Mouse (Mus musculus): ENCODE results near the gene Knop1. TPM values are rescaled to one million over a fixed set of nuclear protein-coding genes. Genes with fewer than 3 reads are reported as not detected.

Knop1 gene
- polyA plus RNA-seq, 1 experiment from 2014 or later = 122 TPM

GRCm38 (mm10) chr7:118887303-118888055, 31.4 kb upstream of the Knop1 start:
- no peaks in the 10 kb centered on the region for H3K9me3 ChIP-seq (replicated peaks; ENCODE audit: control insufficient read depth, low read length)
- DNase-seq (ENCODE audit: low spot score) (no peak), ATAC-seq (replicated peaks; ENCODE audit: insufficient number of reproducible peaks, low FRiP score, low TSS enrichment, low read depth) (peak; percentile 58; the same call in 1 of the 2 replicates)
- H3K27me3 ChIP-seq (ENCODE audit: control insufficient read depth, insufficient read depth, low read length) = no peaks in the 10 kb centered on the region
- H3K27ac ChIP-seq (replicated peaks; ENCODE audit: low read depth, low read length) = no peak overlapping the region
- no peak overlapping the region for H3K4me3 ChIP-seq (ENCODE audit: low read depth, low read length)
- H3K9ac ChIP-seq (replicated peaks; ENCODE audit: low read length) = no peak overlapping the region
- 29% methylated on average over 6 of the region's 6 CpGs for WGBS
- no peaks in the 10 kb centered on the region for H3K4me1 ChIP-seq (ENCODE audit: control insufficient read depth, insufficient read depth, low read length)
- no peaks in the 10 kb centered on the region for H3K36me3 ChIP-seq (replicated peaks; ENCODE audit: control insufficient read depth, insufficient read depth, low read depth, low read length)
- no peak overlapping the region for H3K4me2 ChIP-seq (ENCODE audit: low read depth, low read length)

- no peak for ATAC-seq (replicated peaks; ENCODE audit: insufficient number of reproducible peaks, low FRiP score, low TSS enrichment, low read depth)
- H3K9me3 ChIP-seq (replicated peaks; ENCODE audit: control insufficient read depth, low read length) = no peaks in the 10 kb centered on the region
- 78% methylated on average over 4 of the region's 4 CpGs for WGBS
Measured at GRCm38 (mm10) chr7:118884969-118885368, 28.9 kb upstream of the Knop1 start.

DNA sequence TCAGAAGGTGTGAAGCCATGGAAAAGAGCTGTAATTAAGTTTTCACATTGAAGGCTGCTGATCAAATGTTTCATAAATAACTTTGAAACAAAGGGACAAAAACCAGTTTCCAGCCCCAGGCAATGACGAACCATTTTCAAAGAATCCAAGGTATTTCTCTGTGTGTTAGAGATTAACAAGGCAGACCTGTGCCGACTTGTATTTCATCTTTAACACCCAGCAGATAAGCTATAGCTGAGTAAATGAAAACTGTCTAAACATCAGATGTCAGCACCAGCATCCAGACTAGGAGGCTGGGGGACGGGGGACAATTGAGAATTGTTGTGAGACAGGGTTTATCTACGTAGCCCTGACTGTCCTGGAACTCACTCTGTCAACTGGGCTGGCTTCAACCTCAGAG, 27.9 kb upstream of the Knop1 start:
- WGBS = 74% methylated on average over 4 of the region's 4 CpGs
- Histone ChIP-seq H3K9ac (replicated peaks; ENCODE audit: low read length) (no peak overlapping the region), H3K36me3 (replicated peaks; ENCODE audit: control insufficient read depth, insufficient read depth, low read depth, low read length) (no peaks in the 10 kb centered on the region), H3K27ac (replicated peaks; ENCODE audit: low read depth, low read length) (no peak overlapping the region), H3K27me3 (ENCODE audit: control insufficient read depth, insufficient read depth, low read length) (no peaks in the 10 kb centered on the region), H3K4me3 (ENCODE audit: low read depth, low read length) (no peak overlapping the region), H3K4me2 (ENCODE audit: low read depth, low read length) (no peak overlapping the region), H3K9me3 (replicated peaks; ENCODE audit: control insufficient read depth, low read length) (no peaks in the 10 kb centered on the region), H3K4me1 (ENCODE audit: control insufficient read depth, insufficient read depth, low read length) (no peaks in the 10 kb centered on the region)
- no peak for ATAC-seq (replicated peaks; ENCODE audit: insufficient number of reproducible peaks, low FRiP score, low TSS enrichment, low read depth)
- peak; percentile 35 for DNase-seq (ENCODE audit: low spot score)

More at GRCm38 (mm10) chr7:118884969-118885368, 28.9 kb upstream of the Knop1 start:
- H3K4me2 ChIP-seq (ENCODE audit: low read depth, low read length) = no peak overlapping the region
- no peaks in the 10 kb centered on the region for H3K27me3 ChIP-seq (ENCODE audit: control insufficient read depth, insufficient read depth, low read length)
- no peak for DNase-seq (ENCODE audit: low spot score)
- H3K36me3 ChIP-seq (replicated peaks; ENCODE audit: control insufficient read depth, insufficient read depth, low read depth, low read length) = no peaks in the 10 kb centered on the region
- no peak overlapping the region for H3K9ac ChIP-seq (replicated peaks; ENCODE audit: low read length)
- H3K4me1 ChIP-seq (ENCODE audit: control insufficient read depth, insufficient read depth, low read length) = no peaks in the 10 kb centered on the region
- no peak overlapping the region for H3K27ac ChIP-seq (replicated peaks; ENCODE audit: low read depth, low read length)
- H3K4me3 ChIP-seq (ENCODE audit: low read depth, low read length) = no peak overlapping the region

GRCm38 (mm10) chr7:118879466-118880029, 23.5 kb upstream of the Knop1 start:
- no peaks in the 10 kb centered on the region for H3K9me3 ChIP-seq (replicated peaks; ENCODE audit: control insufficient read depth, low read length)
- ATAC-seq (replicated peaks; ENCODE audit: insufficient number of reproducible peaks, low FRiP score, low TSS enrichment, low read depth) (no peak), DNase-seq (ENCODE audit: low spot score) (no peak)
- 79% methylated on average over 3 of the region's 3 CpGs for WGBS
- no peaks in the 10 kb centered on the region for H3K4me1 ChIP-seq (ENCODE audit: control insufficient read depth, insufficient read depth, low read length)
- H3K27me3 ChIP-seq (ENCODE audit: control insufficient read depth, insufficient read depth, low read length) = no peaks in the 10 kb centered on the region
- no peak overlapping the region for H3K27ac ChIP-seq (replicated peaks; ENCODE audit: low read depth, low read length)
- no peak overlapping the region for H3K9ac ChIP-seq (replicated peaks; ENCODE audit: low read length)
- no peaks in the 10 kb centered on the region for H3K36me3 ChIP-seq (replicated peaks; ENCODE audit: control insufficient read depth, insufficient read depth, low read depth, low read length)
- H3K4me2 ChIP-seq (ENCODE audit: low read depth, low read length) = no peak overlapping the region
- H3K4me3 ChIP-seq (ENCODE audit: low read depth, low read length) = no peak overlapping the region

DNA sequence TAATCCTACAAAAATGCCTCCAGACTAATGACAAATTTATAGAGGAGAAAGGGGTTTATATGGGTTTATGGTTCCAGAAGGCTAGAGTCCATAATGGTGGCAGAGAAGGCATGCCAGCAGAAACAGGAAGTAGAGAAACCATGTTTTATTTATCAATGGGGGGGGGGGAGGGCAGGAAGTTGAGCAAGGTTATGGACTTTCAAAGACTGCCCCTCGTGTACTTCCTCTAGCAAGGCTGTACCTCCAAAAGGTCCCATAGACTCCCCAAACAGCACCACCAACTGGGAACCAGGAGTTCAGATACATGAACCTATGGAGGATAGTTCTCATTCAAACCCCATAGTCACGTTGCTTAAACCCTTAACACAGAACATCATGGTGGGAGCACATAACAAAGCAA, 9.3 kb upstream of the Knop1 start:
- Histone ChIP-seq H3K27me3 (ENCODE audit: control insufficient read depth, insufficient read depth, low read length) (no peaks in the 10 kb centered on the region), H3K9ac (replicated peaks; ENCODE audit: low read length) (no peak overlapping the region), H3K4me2 (ENCODE audit: low read depth, low read length) (no peak overlapping the region), H3K27ac (replicated peaks; ENCODE audit: low read depth, low read length) (no peak overlapping the region), H3K36me3 (replicated peaks; ENCODE audit: control insufficient read depth, insufficient read depth, low read depth, low read length) (no peaks in the 10 kb centered on the region), H3K4me3 (ENCODE audit: low read depth, low read length) (no peak overlapping the region), H3K9me3 (replicated peaks; ENCODE audit: control insufficient read depth, low read length) (no peaks in the 10 kb centered on the region), H3K4me1 (ENCODE audit: control insufficient read depth, insufficient read depth, low read length) (no peaks in the 10 kb centered on the region)
- DNase-seq (ENCODE audit: low spot score) = no peak
- ATAC-seq (replicated peaks; ENCODE audit: insufficient number of reproducible peaks, low FRiP score, low TSS enrichment, low read depth) = no peak
- WGBS = 70% methylated on average over 2 of the region's 2 CpGs

DNA sequence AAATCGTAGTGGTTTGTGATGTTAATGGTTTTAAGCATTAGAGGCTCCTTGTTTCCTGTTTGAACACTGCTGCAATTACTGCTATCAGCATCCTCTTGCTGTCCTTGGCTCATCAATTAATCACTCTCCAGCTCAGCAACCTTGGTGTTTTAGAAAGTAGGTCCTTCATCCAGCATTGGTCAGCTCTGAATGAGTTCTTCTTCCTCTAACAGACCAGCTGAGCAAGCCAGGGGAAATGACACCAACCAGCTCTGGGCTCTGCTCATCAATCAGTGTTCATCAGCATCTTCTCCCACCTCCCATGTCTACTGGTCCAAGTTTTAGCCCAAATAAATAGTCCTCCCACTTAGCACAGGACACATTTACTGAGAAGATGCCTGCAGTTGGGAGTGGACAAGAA, 2.6 kb upstream of the Knop1 start:
- ATAC-seq (replicated peaks; ENCODE audit: insufficient number of reproducible peaks, low FRiP score, low TSS enrichment, low read depth) (no peak), DNase-seq (ENCODE audit: low spot score) (no peak)
- H3K27ac ChIP-seq (replicated peaks; ENCODE audit: low read depth, low read length) = no peak overlapping the region
- H3K27me3 ChIP-seq (ENCODE audit: control insufficient read depth, insufficient read depth, low read length) = no peaks in the 10 kb centered on the region
- no peak overlapping the region for H3K9ac ChIP-seq (replicated peaks; ENCODE audit: low read length)
- H3K4me1 ChIP-seq (ENCODE audit: control insufficient read depth, insufficient read depth, low read length) = no peaks in the 10 kb centered on the region; the same call in 1 of the 2 replicates
- no peak overlapping the region for H3K4me2 ChIP-seq (ENCODE audit: low read depth, low read length)
- no peaks in the 10 kb centered on the region for H3K36me3 ChIP-seq (replicated peaks; ENCODE audit: control insufficient read depth, insufficient read depth, low read depth, low read length)
- 90% methylated on average over 1 of the region's 1 CpGs for WGBS
- no peak overlapping the region for H3K4me3 ChIP-seq (ENCODE audit: low read depth, low read length)
- H3K9me3 ChIP-seq (replicated peaks; ENCODE audit: control insufficient read depth, low read length) = no peaks in the 10 kb centered on the region

- DNase-seq (ENCODE audit: low spot score) = peak; percentile 95
- H3K9me3 ChIP-seq (replicated peaks; ENCODE audit: control insufficient read depth, low read length) = no peaks in the 10 kb centered on the region
- no peaks in the 10 kb centered on the region; the same call in 1 of the 2 replicates for H3K4me1 ChIP-seq (ENCODE audit: control insufficient read depth, insufficient read depth, low read length)
- H3K36me3 ChIP-seq (replicated peaks; ENCODE audit: control insufficient read depth, insufficient read depth, low read depth, low read length) = peaks cover 2% of the 10 kb centered on the region; the same call in 1 of the 2 replicates
- H3K27ac ChIP-seq (replicated peaks; ENCODE audit: low read depth, low read length) = no peak within 1 kb of the TSS
- H3K9ac ChIP-seq (replicated peaks; ENCODE audit: low read length) = peak within 1 kb of the TSS; percentile 80
- peak within 1 kb of the TSS; percentile 82 for H3K4me3 ChIP-seq (ENCODE audit: low read depth, low read length)
- under 1% methylated on average over 54 of the region's 57 CpGs for WGBS
- H3K4me2 ChIP-seq (ENCODE audit: low read depth, low read length) = peak within 1 kb of the TSS; percentile 67
- no peaks in the 10 kb centered on the region for H3K27me3 ChIP-seq (ENCODE audit: control insufficient read depth, insufficient read depth, low read length)
- ATAC-seq (replicated peaks; ENCODE audit: insufficient number of reproducible peaks, low FRiP score, low TSS enrichment, low read depth) = peak; percentile 94
Measured at GRCm38 (mm10) chr7:118855171-118855876, 730 bp downstream of the Knop1 start, which contains the start of gene Iqck. TSS of gene Iqck (plus strand) at chr7:118855752.

DNA sequence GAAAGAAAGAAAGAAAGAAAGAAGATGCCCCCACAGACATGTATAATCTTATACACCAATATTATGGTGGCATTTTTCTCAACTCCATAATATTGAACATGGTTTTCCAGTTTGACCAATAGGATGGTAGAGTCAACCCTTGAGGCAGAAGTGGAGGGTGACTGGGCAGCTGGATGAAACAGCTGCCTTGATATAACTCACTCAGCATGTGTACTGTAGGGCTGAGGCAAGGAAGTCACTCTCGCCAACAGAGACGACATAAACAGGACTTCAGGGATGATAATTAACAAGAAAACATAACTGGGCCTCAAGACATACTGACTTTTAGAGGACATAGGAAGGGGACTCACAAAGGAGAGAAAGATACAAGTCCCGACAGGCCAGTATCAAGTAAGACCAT, 1.4 kb downstream of the Knop1 start:
- Histone ChIP-seq H3K4me1 (ENCODE audit: control insufficient read depth, insufficient read depth, low read length) (no peaks in the 10 kb centered on the region; the same call in 1 of the 2 replicates), H3K27ac (replicated peaks; ENCODE audit: low read depth, low read length) (no peak overlapping the region), H3K36me3 (replicated peaks; ENCODE audit: control insufficient read depth, insufficient read depth, low read depth, low read length) (peaks cover 2% of the 10 kb centered on the region; the same call in 1 of the 2 replicates), H3K9me3 (replicated peaks; ENCODE audit: control insufficient read depth, low read length) (no peaks in the 10 kb centered on the region), H3K4me2 (ENCODE audit: low read depth, low read length) (peak overlapping the region; percentile 67), H3K4me3 (ENCODE audit: low read depth, low read length) (peak overlapping the region; percentile 82), H3K27me3 (ENCODE audit: control insufficient read depth, insufficient read depth, low read length) (no peaks in the 10 kb centered on the region), H3K9ac (replicated peaks; ENCODE audit: low read length) (peak overlapping the region; percentile 80)
- ATAC-seq (replicated peaks; ENCODE audit: insufficient number of reproducible peaks, low FRiP score, low TSS enrichment, low read depth) (no peak), DNase-seq (ENCODE audit: low spot score) (no peak)
- WGBS = 27% methylated on average over 3 of the region's 3 CpGs

Data from embryonic facial prominence, embryonic 11.5 days (tissue).